Mouse (Mus musculus) testis, postnatal 14 days (tissue): Measurements from ENCODE around the gene Pdcd2.
A peak's percentile ranks its signal among the peaks of the same experiment; 100 is the strongest.

Source experiments
- DNase-seq: peaks from one replicate; pipeline ENCODE4 v3.0.0; 2021; ENCODE audit warnings: low spot score

The Pdcd2 gene

DNA sequence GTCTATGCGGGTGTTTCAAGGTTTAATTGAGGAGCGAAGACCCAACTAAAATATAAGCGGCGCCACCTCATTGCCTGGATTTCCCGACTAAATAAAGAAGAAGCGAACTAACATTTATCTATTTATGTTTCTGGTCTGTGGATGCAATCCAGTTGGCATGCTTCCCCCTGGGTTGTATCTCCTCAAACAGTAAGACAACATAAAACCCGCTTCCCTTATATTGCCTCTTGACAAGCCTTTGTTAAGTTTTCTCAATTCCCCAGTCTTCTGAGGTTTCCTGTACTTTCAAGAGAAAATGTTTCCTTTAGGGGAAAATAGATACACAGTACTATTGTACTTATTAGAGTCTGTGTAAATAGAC, 28.4 kb downstream of the Pdcd2 start:
- no peak for DNase-seq

DNA sequence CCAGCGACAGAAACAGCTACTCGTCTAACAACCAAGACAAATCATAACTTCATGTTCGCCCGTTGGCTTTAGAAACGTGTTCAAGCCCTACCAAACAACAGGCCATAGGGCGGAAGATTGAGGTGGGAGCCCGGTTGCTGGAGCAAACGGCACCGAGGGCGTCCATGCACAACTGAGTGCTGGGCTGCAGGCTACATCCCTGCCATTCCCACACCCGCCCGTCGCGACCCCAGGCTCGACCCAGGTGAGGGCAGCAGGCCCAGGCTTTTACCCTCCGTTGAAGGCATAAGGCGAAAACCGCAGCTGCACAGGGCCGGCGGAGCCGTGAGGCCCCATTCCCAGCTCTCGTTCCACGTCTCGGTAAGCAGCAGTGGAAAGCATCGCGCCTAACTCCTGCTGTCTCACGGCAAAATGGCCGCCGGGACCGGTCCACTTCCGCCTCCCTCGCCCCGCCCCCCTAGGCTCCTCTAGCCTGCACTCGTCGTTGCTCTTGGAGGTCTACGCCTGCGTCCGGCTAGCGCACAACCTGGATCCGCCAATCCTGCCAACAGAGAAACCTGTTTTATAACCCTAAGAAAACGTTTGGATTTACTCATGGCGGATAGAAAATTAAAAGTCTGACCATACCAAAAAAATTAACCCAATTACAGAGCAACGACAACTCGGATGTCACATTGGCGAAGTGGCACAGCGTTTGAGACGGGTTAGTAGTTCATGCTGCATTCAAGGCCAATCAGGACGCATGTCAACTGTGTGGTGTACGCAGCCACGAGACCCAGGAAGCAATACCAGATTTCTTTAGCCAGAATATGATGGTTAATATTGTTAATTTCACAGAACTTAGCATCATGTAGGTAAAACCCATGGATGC, 29.0 kb downstream of the Pdcd2 start:
- DNase-seq: peak; percentile 93

DNA sequence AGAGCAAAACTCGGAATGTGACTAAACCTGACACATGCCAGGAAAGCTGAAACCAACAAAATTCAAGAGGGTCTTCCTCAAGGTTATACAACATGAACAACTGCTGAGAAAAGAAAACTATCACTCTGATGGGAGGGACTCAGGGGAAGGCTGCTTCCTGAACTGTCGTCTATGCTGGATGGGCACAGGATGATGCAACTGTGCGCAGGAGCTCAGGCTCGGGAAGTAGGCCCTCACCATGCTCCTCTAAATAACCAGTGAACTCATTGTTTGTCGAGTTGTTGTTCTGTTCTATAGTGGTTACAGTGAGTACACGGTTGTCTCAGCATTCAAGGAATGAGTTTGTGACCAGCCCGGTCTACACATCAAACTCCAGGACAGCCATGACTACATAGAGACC, 36.6 kb downstream of the Pdcd2 start:
- no peak for DNase-seq

DNA sequence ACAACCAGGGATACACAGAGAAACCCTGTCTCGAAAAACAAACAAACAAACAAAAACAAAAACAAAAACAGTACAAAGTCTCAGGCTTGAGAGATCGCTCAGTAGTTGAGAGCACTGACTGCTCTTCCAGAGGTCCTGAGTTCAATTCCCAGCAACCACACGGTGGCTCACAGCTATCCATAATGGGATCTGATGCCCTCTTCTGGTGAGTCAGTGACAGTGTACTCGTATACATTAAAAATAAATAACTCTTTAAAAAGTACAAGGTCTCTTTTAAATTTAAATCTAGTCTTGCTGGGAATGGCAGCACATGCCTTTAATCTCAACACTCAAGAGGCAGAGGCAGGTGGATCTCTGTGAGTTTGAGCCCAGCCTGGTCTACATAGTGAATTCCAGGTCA, 54.4 kb downstream of the Pdcd2 start:
- DNase-seq: no peak
